ENCODE assay signal across 24 mouse cellular contexts in genomic region chr10:46047591-46047990, GRCm38 (mm10).
DNase-seq lines count a peak whose midpoint lies in the region; ATAC-seq and TF ChIP-seq lines count a peak whose summit lies in the region.
"Had no signal": no experiment of that assay in that cellular context is flagged by ENCODE, and none has a peak within 500 bp of the region (broad histone marks: within the 10 kb centered on the region; RNA-seq: fewer than 3 reads in every experiment).

No protein-coding gene starts in this region.

- TF ChIP-seq CTCF in forebrain, postnatal 0 days (IDR thresholded peaks at IDR 0.05; ENCODE audit: low read depth): no peak

- H3K4me3 ChIP-seq in forebrain, postnatal 0 days (ENCODE audit: low read depth, low read length): no peak overlapping the region
- H3K4me3 ChIP-seq: gastrocnemius, adult 2 months; intestine, embryonic 15.5 days; limb, embryonic 10.5 days; liver, embryonic 15.5 days; lung, embryonic 15.5 days; neural tube, embryonic 12.5 days had no signal

- H3K4me2 ChIP-seq in forebrain, postnatal 0 days (ENCODE audit: low read depth): no peak overlapping the region
- H3K4me2 ChIP-seq: intestine, embryonic 15.5 days; liver, embryonic 15.5 days; lung, embryonic 15.5 days; neural tube, embryonic 12.5 days had no signal

- no peaks in the 10 kb centered on the region for H3K27me3 ChIP-seq in forebrain, postnatal 0 days (ENCODE audit: insufficient read depth, low read length)
- H3K27me3 ChIP-seq: intestine, embryonic 15.5 days; liver, embryonic 15.5 days; lung, embryonic 15.5 days; neural tube, embryonic 12.5 days had no signal

- no peaks in the 10 kb centered on the region for H3K36me3 ChIP-seq in forebrain, postnatal 0 days (ENCODE audit: insufficient read depth)
- H3K36me3 ChIP-seq: intestine, embryonic 15.5 days; limb, embryonic 10.5 days; liver, embryonic 15.5 days; lung, embryonic 15.5 days; neural tube, embryonic 12.5 days had no signal

- peak; percentile 48; the same call in 1 of the 2 replicates for ATAC-seq in frontal cortex, adult (ENCODE audit: low TSS enrichment)
- peak; percentile 67 for ATAC-seq in forebrain, postnatal 0 days
- ATAC-seq: intestine, embryonic 15.5 days had no signal

- H3K9ac ChIP-seq in forebrain, postnatal 0 days: no peak overlapping the region
- H3K9ac ChIP-seq: intestine, embryonic 15.5 days; liver, embryonic 15.5 days; lung, embryonic 15.5 days; neural tube, embryonic 12.5 days had no signal

- intact Hi-C loops in left cerebral cortex, postnatal 25 days (cut with DNase I): no loop called here
- intact Hi-C loops in left cerebral cortex, postnatal 10 days (cut with DNase I): no loop called here

- no peaks in the 10 kb centered on the region for H3K9me3 ChIP-seq in forebrain, postnatal 0 days (ENCODE audit: low read length)
- H3K9me3 ChIP-seq: intestine, embryonic 15.5 days; limb, embryonic 10.5 days; liver, embryonic 15.5 days; lung, embryonic 15.5 days; neural tube, embryonic 12.5 days had no signal

- H3K4me1 ChIP-seq in forebrain, postnatal 0 days (ENCODE audit: insufficient read depth): peaks cover 21% of the 10 kb centered on the region
- H3K4me1 ChIP-seq: intestine, embryonic 15.5 days; limb, embryonic 10.5 days; liver, embryonic 15.5 days; lung, embryonic 15.5 days had no signal

- WGBS in forebrain, postnatal 0 days: 17% methylated on average over 4 of the region's 4 CpGs

- H3K27ac ChIP-seq in forebrain, postnatal 0 days (ENCODE audit: low read depth, low read length): peak overlapping the region; percentile 60
- H3K27ac ChIP-seq: gastrocnemius, adult 2 months; intestine, embryonic 15.5 days; limb, embryonic 10.5 days; liver, embryonic 15.5 days; lung, embryonic 15.5 days; neural tube, embryonic 12.5 days had no signal

- DNase-seq in frontal cortex, postnatal 14 days (ENCODE audit: low spot score in 2 of 2): no peak
- DNase-seq in left cerebral cortex, postnatal 25 days (ENCODE audit: low spot score in 2 of 2): peak; percentile 33 to 35
- DNase-seq in left cerebral cortex, postnatal 10 days (ENCODE audit: extremely low spot score in 1 of 2, low spot score in 2 of 2): no peak
- peak; percentile 73 for DNase-seq in forebrain, postnatal 0 days
- DNase-seq in telencephalon, adult 2 months (ENCODE audit: low read depth, low spot score): peak; percentile 42
- no peak for DNase-seq in ovary, postnatal 36 days (ENCODE audit: low spot score)
- DNase-seq: cerebellum, adult 18-20 months; cerebellum, postnatal 14 days; gastrocnemius, adult 2 months; heart, postnatal 4 days; kidney, adult 8-10 months; kidney, postnatal 10 days; liver; lung, postnatal 36 days; retina, postnatal 1 day; right cerebral cortex, postnatal 25 days; spleen, adult 18-20 months; thymus, postnatal 14 days had no signal

Comparison
In these comparisons a context has a peak if more than half of its experiments do, and no peak if none do; other contexts are left out.
1. DNase-seq: peak in left cerebral cortex, postnatal 25 days (2 of 2), forebrain, postnatal 0 days (single experiment) and telencephalon, adult 2 months (single experiment); none in frontal cortex, postnatal 14 days (0 of 2), left cerebral cortex, postnatal 10 days (0 of 2) and ovary, postnatal 36 days (single experiment).